Mouse (Mus musculus) heart, adult 18-20 months (tissue): Measurements from ENCODE around the gene Nsmf. TPM values are rescaled to one million over a fixed set of nuclear protein-coding genes. Genes with fewer than 3 reads are reported as not detected.

Experiments used
- DNase-seq, 2 experiments: peaks; one replicate each; pipeline ENCODE4 v3.0.0; 2021 to 2022; ENCODE audit warnings: mixed read lengths in 1 of 2
- microRNA-seq, 2 experiments: library from miRNA; unstranded; fragments of <30 nt; microRNA quantifications; one replicate each; pipeline ENCODE4 v1.2.0; 2022
- total RNA-seq, 2 experiments: library from RNA; stranded (reverse); gene quantifications; 2 replicates each; pipeline ENCODE4 v1.2.3; 2021

Gene Nsmf
- total RNA-seq, 2 experiments from 2014 or later, result 11.2 to 13.6 TPM

GRCm38 (mm10) chr2:25085571-25085970, 31.4 kb downstream of the Nsmf start:
- no peak for DNase-seq

- DNase-seq, result peak in 1 of 2 experiments; percentile 9
Observed at GRCm38 (mm10) chr2:25087842-25088241, 33.7 kb downstream of the Nsmf start.

GRCm38 (mm10) chr2:25088636-25089035, 34.5 kb downstream of the Nsmf start:
- no peak for DNase-seq

- DNase-seq, result no peak
Observed at GRCm38 (mm10) chr2:25094785-25095108, 40.6 kb downstream of the Nsmf start.

GRCm38 (mm10) chr2:25095109-25095850, 41.1 kb downstream of the Nsmf start, which contains the start of gene Noxa1:
TSS of gene Noxa1 (minus strand) at chr2:25095149.
- DNase-seq, result no peak

- DNase-seq, result no peak
Observed at GRCm38 (mm10) chr2:25098005-25098615, 44.0 kb downstream of the Nsmf start.

- peak; percentile 38 to 45 for DNase-seq
Observed at GRCm38 (mm10) chr2:25098956-25099355, 44.8 kb downstream of the Nsmf start.

- no peak for DNase-seq
Observed at GRCm38 (mm10) chr2:25099703-25100102, 45.5 kb downstream of the Nsmf start.

- DNase-seq, result no peak
Observed at GRCm38 (mm10) chr2:25104122-25104521, 50.0 kb downstream of the Nsmf start.

- DNase-seq, result peak in 1 of 2 experiments; percentile 41
Observed at GRCm38 (mm10) chr2:25106045-25106444, 51.9 kb downstream of the Nsmf start.

- DNase-seq, result no peak
Observed at GRCm38 (mm10) chr2:25109487-25109886, 55.3 kb downstream of the Nsmf start.

GRCm38 (mm10) chr2:25110505-25111183, 56.5 kb downstream of the Nsmf start:
- peak in 1 of 2 experiments; percentile 26 for DNase-seq

GRCm38 (mm10) chr2:25111184-25111791, 57.1 kb downstream of the Nsmf start:
- DNase-seq, result peak; percentile 28 to 45

Small RNAs within 50 kb of the gene (microRNA-seq; reads per million reads assigned to microRNA genes)
- gene Gm24328 (0 reads per million in 2 experiments), gene Mir7664 (0 reads per million in 2 experiments)

Other genes with a start within 250 kb of the Nsmf start
- 10 to 100 TPM; 21.7 to 26.9 TPM for gene Ehmt1, start 134.7 kb upstream of the Nsmf start, total RNA-seq
- 1 to 10 TPM; 3.1 to 5.6 TPM for gene Arrdc1, start 119.1 kb upstream of the Nsmf start, total RNA-seq
- gene Zmynd19, start 104.6 kb upstream of the Nsmf start, total RNA-seq, result 10 to 100 TPM; 15.3 to 20.2 TPM
- gene Dph7, start 92.0 kb upstream of the Nsmf start, total RNA-seq, result 1 to 10 TPM; 4.6 to 7.3 TPM
- 100 to 1,000 TPM in 1 of 2 experiments, 10 to 100 TPM in 1; 96.3 to 114 TPM for gene Mrpl41, start 79.3 kb upstream of the Nsmf start, total RNA-seq
- gene Pnpla7, start 78.3 kb upstream of the Nsmf start, total RNA-seq, result 10 to 100 TPM; 23.1 to 26.2 TPM
- gene Entpd8, start 25.9 kb downstream of the Nsmf start, total RNA-seq, result not detected
- gene Noxa1, start 40.8 kb downstream of the Nsmf start, total RNA-seq, result not detected
- 1 to 10 TPM; 6.9 to 8.3 TPM for gene Nrarp, start 126.4 kb downstream of the Nsmf start, total RNA-seq
- gene Tor4a, start 142.5 kb downstream of the Nsmf start, total RNA-seq, result 1 to 10 TPM; 4.0 to 4.6 TPM
- gene Nelfb, start 157.1 kb downstream of the Nsmf start, total RNA-seq, result 10 to 100 TPM; 40.8 to 45.8 TPM
- gene Stpg3, start 160.3 kb downstream of the Nsmf start, total RNA-seq, result not detected
- not detected for gene Fam166a, start 164.4 kb downstream of the Nsmf start, total RNA-seq
- gene Tubb4b, start 170.3 kb downstream of the Nsmf start, total RNA-seq, result 100 to 1,000 TPM; 289 to 308 TPM
- not detected for gene Slc34a3, start 180.0 kb downstream of the Nsmf start, total RNA-seq
- not detected for gene Rnf224, start 182.4 kb downstream of the Nsmf start, total RNA-seq
- gene Rnf208, start 187.9 kb downstream of the Nsmf start, total RNA-seq, result 1 to 10 TPM; 1.5 to 1.7 TPM
- not detected for gene Cysrt1, start 188.1 kb downstream of the Nsmf start, total RNA-seq
- gene AL732309.1, start 192.5 kb downstream of the Nsmf start, total RNA-seq, result 1 to 10 TPM; 1.9 to 2.4 TPM
- 10 to 100 TPM; 14.8 to 15.2 TPM for gene Tmem203, start 201.1 kb downstream of the Nsmf start, total RNA-seq
- gene Tprn, start 208.3 kb downstream of the Nsmf start, total RNA-seq, result 1 to 10 TPM; 7.4 to 7.7 TPM
- gene Ssna1, start 218.1 kb downstream of the Nsmf start, total RNA-seq, result 10 to 100 TPM; 38.2 to 42.6 TPM
- 10 to 100 TPM; 35.3 to 38.8 TPM for gene Anapc2, start 218.1 kb downstream of the Nsmf start, total RNA-seq
- gene Tmem210, start 233.8 kb downstream of the Nsmf start, total RNA-seq, result not detected
- gene Lrrc26, start 235.6 kb downstream of the Nsmf start, total RNA-seq, result under 1 TPM in 1 of 2 experiments, not detected in 1; 0.23 TPM